In genomic region chr10:54054188-54054587, GRCm38 (mm10) we compare ENCODE assay signal across 25 mouse cellular contexts. TPM values are rescaled to one million over a fixed set of nuclear protein-coding genes. Genes with fewer than 3 reads are reported as not detected.
DNase-seq lines count a peak whose midpoint lies in the region; ATAC-seq and TF ChIP-seq lines count a peak whose summit lies in the region.
"Had no signal": no experiment of that assay in that cellular context is flagged by ENCODE, and none has a peak within 500 bp of the region (broad histone marks: within the 10 kb centered on the region; RNA-seq: fewer than 3 reads in every experiment).

No protein-coding gene starts in this region.

- DNase-seq in spleen, adult 2 months (ENCODE audit: low read depth in 1 of 2, low spot score in 2 of 2): no peak
- no peak for DNase-seq in spleen, adult 18-20 months
- DNase-seq in heart, embryonic 10.5 days (ENCODE audit: low spot score): no peak
- DNase-seq in thymus, postnatal 10 days (ENCODE audit: low spot score in 2 of 2): no peak
- DNase-seq: adrenal gland, adult 2 months; adrenal gland, postnatal 10 days; adrenal gland, postnatal 25 days; B cell, adult 2 months; cerebellum, adult 11-12 months; cerebellum, adult 2 months; cerebellum, adult 9-10 months; cerebellum, postnatal 10 days; cerebellum, postnatal 25 days; embryo, embryonic 11 days had no signal

- WGBS in spleen, adult 2 months: 90% methylated on average over 4 of the region's 4 CpGs
- 87% methylated on average over 4 of the region's 4 CpGs for WGBS in heart, embryonic 10.5 days
- WGBS in intestine, embryonic 16.5 days: 85% methylated on average over 4 of the region's 4 CpGs

- TF ChIP-seq POLR2A in spleen, adult 2 months (IDR thresholded peaks at IDR 0.05; ENCODE audit: low read depth, low read length): no peak

- H3K27me3 ChIP-seq in spleen, adult 2 months (ENCODE audit: control insufficient read depth, insufficient read depth, low read length): no peaks in the 10 kb centered on the region
- no peaks in the 10 kb centered on the region for H3K27me3 ChIP-seq in heart, embryonic 10.5 days (ENCODE audit: insufficient read depth, poor library complexity, severe bottlenecking)
- H3K27me3 ChIP-seq in intestine, embryonic 16.5 days (replicated peaks; ENCODE audit: control insufficient read depth, insufficient read depth, low read length): no peaks in the 10 kb centered on the region
- H3K27me3 ChIP-seq: embryonic facial prominence, embryonic 13.5 days; embryonic facial prominence, embryonic 15.5 days; forebrain, embryonic 12.5 days had no signal

- H3K4me3 ChIP-seq in spleen, adult 2 months (ENCODE audit: extremely low read depth, insufficient read depth, insufficient read length): no peak overlapping the region
- H3K4me3 ChIP-seq in heart, embryonic 10.5 days: no peak overlapping the region
- H3K4me3 ChIP-seq in intestine, embryonic 16.5 days (ENCODE audit: low read length): no peak overlapping the region
- H3K4me3 ChIP-seq: embryonic facial prominence, embryonic 13.5 days; embryonic facial prominence, embryonic 15.5 days; erythroblast, embryonic 14.5 days; forebrain, embryonic 10.5 days; forebrain, embryonic 12.5 days had no signal

- no peaks in the 10 kb centered on the region for H3K9me3 ChIP-seq in heart, embryonic 10.5 days
- no peaks in the 10 kb centered on the region for H3K9me3 ChIP-seq in intestine, embryonic 16.5 days (ENCODE audit: control insufficient read depth, low read length)
- H3K9me3 ChIP-seq: embryonic facial prominence, embryonic 13.5 days; embryonic facial prominence, embryonic 15.5 days; forebrain, embryonic 10.5 days; forebrain, embryonic 12.5 days had no signal

- H3K4me2 ChIP-seq in intestine, embryonic 16.5 days (ENCODE audit: low read depth, low read length): no peak overlapping the region
- H3K4me2 ChIP-seq: embryonic facial prominence, embryonic 13.5 days; embryonic facial prominence, embryonic 15.5 days; forebrain, embryonic 12.5 days had no signal

- H3K27ac ChIP-seq in spleen, adult 2 months (ENCODE audit: insufficient read depth, low read length): peak overlapping the region; percentile 54
- H3K27ac ChIP-seq in heart, embryonic 10.5 days: no peak overlapping the region
- H3K27ac ChIP-seq in intestine, embryonic 16.5 days (ENCODE audit: low read length): no peak overlapping the region
- H3K27ac ChIP-seq: embryonic facial prominence, embryonic 13.5 days; embryonic facial prominence, embryonic 15.5 days; forebrain, embryonic 10.5 days; forebrain, embryonic 12.5 days had no signal

- peak; percentile 49 for ATAC-seq in granulocyte monocyte progenitor cell, adult 5-6 weeks (replicated peaks; ENCODE audit: poor library complexity, severe bottlenecking)
- 0 out of 2 replicates have a peak, but pooled peaks have one; percentile 36 for ATAC-seq in megakaryocyte progenitor cell, adult 5-6 weeks (replicated peaks; ENCODE audit: poor library complexity)
- ATAC-seq in intestine, embryonic 16.5 days: no peak
- ATAC-seq: CD4-positive, CD25-positive, alpha-beta regulatory T cell, adult 4 months; forebrain, embryonic 14.5 days; forebrain, embryonic 16.5 days had no signal

- H3K36me3 ChIP-seq in spleen, adult 2 months (ENCODE audit: control insufficient read depth, insufficient read depth, low read length): peaks cover 5% of the 10 kb centered on the region
- H3K36me3 ChIP-seq in heart, embryonic 10.5 days: no peaks in the 10 kb centered on the region
- no peaks in the 10 kb centered on the region for H3K36me3 ChIP-seq in intestine, embryonic 16.5 days (ENCODE audit: control insufficient read depth, insufficient read depth, low read length)
- H3K36me3 ChIP-seq: embryonic facial prominence, embryonic 13.5 days; embryonic facial prominence, embryonic 15.5 days; forebrain, embryonic 10.5 days; forebrain, embryonic 12.5 days had no signal

- peaks cover 8% of the 10 kb centered on the region for H3K4me1 ChIP-seq in spleen, adult 2 months (ENCODE audit: control insufficient read depth, insufficient read depth, insufficient read length)
- H3K4me1 ChIP-seq in heart, embryonic 10.5 days: peaks cover 14% of the 10 kb centered on the region; the same call in 1 of the 2 replicates
- no peaks in the 10 kb centered on the region for H3K4me1 ChIP-seq in intestine, embryonic 16.5 days (ENCODE audit: control insufficient read depth, insufficient read depth, low read length)
- H3K4me1 ChIP-seq: embryonic facial prominence, embryonic 15.5 days had no signal

- no peak for TF ChIP-seq CTCF in spleen, adult 2 months (IDR thresholded peaks at IDR 0.05; ENCODE audit: extremely low read depth, insufficient read depth, insufficient read length, insufficient replicate concordance)

- H3K9ac ChIP-seq in intestine, embryonic 16.5 days (ENCODE audit: low read depth, low read length): no peak overlapping the region
- H3K9ac ChIP-seq: embryonic facial prominence, embryonic 13.5 days; embryonic facial prominence, embryonic 15.5 days; forebrain, embryonic 12.5 days had no signal

RNA-seq across cellular contexts. Expression of gene Man1a, which starts 22.2 kb away (rescaled TPM):
- polyA plus RNA-seq in spleen, adult 2 months (2012; rRNA removed): 35.7 and 54.1 TPM in 2 replicates
- 51.7 and 66.8 TPM in 2 replicates for total RNA-seq in granulocyte monocyte progenitor cell, adult 5-6 weeks (2014; fragmentation: Nextera tagmentation)
- 74.8 and 82.5 TPM in 2 replicates for total RNA-seq in granulocyte monocyte progenitor cell, adult 5-6 weeks (2017)
- 88.8 and 91.9 TPM in 2 replicates for total RNA-seq in megakaryocyte progenitor cell, adult 5-6 weeks (2015)
- total RNA-seq in megakaryocyte progenitor cell, adult 5-6 weeks (2017): 58.2 and 75.7 TPM in 2 replicates
- polyA plus RNA-seq in heart, embryonic 10.5 days (2016; fragmentation: Nextera tagmentation; extraction: Ambion mirVana): 8.1 and 11.2 TPM in 2 replicates
- polyA plus RNA-seq in intestine, embryonic 16.5 days (2015; fragmentation: Nextera tagmentation; extraction: Ambion mirVana): 11.2 and 15.4 TPM in 2 replicates
